Mouse (Mus musculus) layer of hippocampus, adult 9-10 months (tissue): Measurements from ENCODE around the gene Itih2.
A peak's percentile ranks its signal among the peaks of the same experiment; 100 is the strongest.

Source experiments
- DNase-seq: peaks from one replicate; pipeline ENCODE4 v3.0.0; 2022; ENCODE audit warnings: low spot score

The Itih2 gene

GRCm38 (mm10) chr2:10118751-10119150, 12.4 kb downstream of the Itih2 start:
- no peak for DNase-seq

- DNase-seq = no peak
These were observed 22.5 kb downstream of the Itih2 start for GRCm38 (mm10) chr2:10108535-10109189.

GRCm38 (mm10) chr2:10101180-10101579, 30.0 kb downstream of the Itih2 start:
- DNase-seq = no peak

- no peak for DNase-seq
These were observed 30.7 kb downstream of the Itih2 start for GRCm38 (mm10) chr2:10100471-10100870.

GRCm38 (mm10) chr2:10098598-10099215, 32.5 kb downstream of the Itih2 start:
- DNase-seq = no peak

- no peak for DNase-seq
These were observed 36.7 kb downstream of the Itih2 start for GRCm38 (mm10) chr2:10094327-10095100.

DNA sequence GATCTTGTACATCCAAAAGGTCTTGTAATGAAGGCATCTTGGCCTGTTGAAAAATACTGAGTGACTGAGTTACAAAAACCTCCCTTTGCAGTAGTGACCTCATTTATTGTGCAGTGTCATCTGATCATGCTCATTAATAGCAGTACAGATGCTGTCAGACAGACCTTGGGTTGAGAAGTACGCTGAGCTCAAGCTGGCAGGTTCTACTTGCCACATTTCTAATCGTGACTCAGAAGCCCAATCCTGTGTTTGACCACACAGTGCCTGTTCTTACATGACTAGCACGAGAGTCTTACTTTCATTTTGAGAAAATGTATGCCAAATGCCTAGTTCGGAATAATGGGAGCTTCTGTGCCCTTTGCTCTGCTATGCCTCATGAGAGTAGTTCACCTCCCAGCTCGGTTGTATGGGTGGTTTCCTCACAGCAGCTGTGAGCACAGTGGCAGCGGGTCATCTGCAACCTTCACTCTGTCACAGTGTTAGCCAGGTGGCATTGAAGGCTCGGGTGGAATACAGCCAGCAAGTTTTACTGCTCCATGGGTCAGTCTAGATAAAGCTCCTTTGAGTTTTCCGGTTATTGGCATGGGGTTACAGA, 43.8 kb downstream of the Itih2 start:
- DNase-seq = no peak

DNA sequence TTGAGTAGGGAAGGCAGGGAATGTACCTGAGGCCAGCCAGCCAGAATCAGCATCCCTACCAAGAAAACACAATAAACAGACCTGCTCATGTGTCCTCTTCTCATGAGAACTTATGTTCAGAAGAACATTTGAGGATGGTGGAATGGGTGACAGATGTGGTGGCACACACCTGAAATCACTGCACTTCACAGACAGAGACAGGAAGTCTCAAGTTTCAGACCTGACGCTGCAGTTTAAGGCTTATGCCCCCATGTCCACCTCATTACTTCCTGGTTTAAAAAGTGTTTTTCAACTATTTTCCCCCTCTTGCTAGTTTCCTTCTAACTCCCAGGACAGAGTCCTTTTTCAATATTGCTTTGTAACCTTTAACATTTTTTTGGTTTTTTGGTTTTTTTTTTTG, 48.5 kb downstream of the Itih2 start:
- no peak for DNase-seq

DNA sequence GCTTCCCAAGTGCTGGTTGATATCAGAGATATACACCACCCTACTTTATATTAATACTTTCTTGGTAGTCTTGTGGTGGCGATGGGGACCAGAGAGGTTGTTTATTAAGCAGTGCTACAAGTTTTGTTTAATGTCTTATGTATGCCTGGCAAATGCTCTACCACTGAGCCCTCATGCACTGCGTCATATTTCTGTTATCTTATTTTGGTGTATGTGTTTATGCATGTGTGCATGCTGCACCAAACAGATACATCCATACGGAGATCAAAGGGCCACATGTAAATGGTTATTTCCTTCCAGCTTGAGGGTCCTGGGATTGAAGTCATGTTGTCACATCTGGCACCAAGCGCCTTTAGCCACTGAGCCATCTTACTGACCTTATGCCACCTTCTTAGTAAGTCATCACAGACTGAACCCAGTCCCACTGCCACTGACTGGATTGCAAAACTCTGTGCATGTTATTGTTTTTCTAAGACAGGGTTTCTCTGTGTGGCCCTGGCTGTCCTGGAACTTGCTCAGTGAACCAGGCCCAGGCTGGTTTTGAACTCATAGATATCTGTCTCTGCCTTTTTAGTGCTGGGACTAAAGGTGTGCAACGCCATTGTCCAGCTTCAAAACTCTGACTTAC, 49.6 kb downstream of the Itih2 start:
- DNase-seq = no peak

DNA sequence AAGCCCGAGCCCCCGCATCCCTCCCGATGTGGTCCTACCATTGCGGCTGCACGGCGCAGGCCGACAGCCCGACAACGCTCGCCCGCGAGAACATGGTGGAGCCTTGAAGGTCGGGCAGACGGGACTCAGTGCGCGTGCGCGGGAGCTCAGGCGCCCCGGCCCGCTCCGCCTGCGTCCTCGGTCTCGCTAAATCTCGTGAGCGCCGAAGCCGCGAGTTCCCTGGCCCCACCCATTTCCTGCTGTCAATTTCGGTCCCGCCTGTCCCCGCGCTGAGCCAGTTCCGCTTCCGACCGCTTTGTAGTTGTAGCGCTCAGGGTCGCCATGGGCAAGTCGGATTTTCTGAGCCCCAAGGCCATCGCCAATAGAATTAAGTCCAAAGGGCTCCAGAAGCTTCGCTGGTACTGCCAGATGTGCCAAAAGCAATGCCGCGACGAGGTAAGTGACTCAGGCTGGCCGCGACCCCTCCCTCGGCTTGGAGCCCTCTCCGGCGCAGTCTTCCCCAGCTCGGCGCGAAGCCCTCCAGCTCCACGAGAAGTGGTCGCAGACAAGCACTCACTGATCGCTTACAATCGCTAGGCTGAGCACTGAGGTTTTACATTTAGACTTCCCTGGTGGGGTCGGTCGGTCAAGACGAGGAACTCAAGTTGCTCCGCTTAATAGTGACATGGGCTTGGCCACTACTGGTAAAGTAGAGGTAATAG, 50.7 kb downstream of the Itih2 start, which contains the start of the genes Atp5c1 and Kin:
TSS of gene Atp5c1 (minus strand) at position 201 of the 701 bp plus-strand sequence.
TSS of gene Kin (plus strand) at position 284 of the 701 bp plus-strand sequence.
- DNase-seq = peak; percentile 78

DNA sequence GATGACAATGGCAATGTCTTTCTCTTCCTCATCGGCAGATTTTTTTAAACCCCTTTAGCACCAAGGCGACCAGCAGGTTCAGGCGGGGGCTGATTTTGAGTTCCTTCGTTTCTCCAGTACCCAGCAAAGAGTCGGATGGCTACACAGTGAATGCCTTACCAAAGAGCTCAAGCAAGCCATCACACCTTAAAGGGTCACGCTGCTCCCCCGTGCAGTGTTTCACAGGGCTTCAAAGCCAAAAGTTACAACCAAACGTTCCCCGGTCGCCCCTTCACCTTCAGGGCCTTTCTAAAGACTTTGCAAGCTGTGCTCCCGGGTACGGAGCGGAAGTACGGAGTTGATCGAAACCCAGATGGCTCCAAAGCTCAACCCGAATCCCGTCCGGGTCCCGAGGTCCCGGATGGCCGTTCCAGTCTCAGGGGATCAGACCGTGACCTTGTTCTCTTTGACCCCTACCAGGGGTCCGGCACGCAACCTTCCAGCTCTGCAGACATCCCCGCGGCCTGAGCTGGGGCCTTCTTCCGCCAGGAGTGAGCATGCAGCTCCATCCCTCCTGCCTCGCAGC, 51.4 kb downstream of the Itih2 start:
- no peak for DNase-seq

- no peak for DNase-seq
These were observed 54.5 kb downstream of the Itih2 start for GRCm38 (mm10) chr2:10076675-10077074.

- DNase-seq = no peak
These were observed 56.7 kb downstream of the Itih2 start for GRCm38 (mm10) chr2:10074470-10074869.

- no peak for DNase-seq
These were observed 59.4 kb downstream of the Itih2 start for GRCm38 (mm10) chr2:10071751-10072150.

DNA sequence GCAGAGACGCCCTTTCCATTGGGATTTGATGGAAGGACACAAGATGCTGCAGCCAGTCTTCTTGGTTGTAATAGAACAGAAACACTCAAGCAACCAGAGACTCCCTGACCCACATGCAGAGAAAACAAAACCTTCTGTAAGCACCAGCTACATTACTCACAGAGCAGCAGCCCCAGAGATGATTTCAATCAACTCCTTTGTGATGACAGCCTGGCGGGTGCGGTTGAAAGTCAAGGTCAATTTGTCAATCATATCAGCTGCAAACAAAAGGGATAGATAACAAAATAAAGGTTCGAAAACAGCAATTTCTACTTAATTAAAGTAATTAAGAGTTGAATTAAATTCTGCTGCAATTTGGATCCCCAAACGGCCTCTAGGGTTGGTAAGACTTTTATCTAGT, 72.4 kb downstream of the Itih2 start:
- DNase-seq = no peak

DNA sequence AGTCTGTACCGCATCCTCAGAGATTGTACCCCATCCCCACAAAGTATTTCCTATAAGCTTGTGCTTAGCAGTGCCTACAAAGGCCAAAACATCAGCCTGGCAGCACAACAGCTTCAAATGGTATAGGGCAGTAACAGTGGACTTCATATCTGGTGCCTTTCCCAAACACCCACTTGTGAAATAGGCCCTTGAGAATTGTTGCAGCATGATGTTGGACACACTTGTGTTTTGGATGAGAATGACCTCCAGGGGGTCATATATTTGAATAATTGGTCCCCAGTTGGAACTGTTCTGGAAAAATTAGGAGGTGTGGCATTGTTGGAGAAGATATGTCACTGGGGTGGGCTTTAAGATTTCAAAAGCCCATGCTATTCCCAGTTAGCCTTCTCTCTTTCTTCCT, 79.2 kb downstream of the Itih2 start:
- DNase-seq = no peak

DNA sequence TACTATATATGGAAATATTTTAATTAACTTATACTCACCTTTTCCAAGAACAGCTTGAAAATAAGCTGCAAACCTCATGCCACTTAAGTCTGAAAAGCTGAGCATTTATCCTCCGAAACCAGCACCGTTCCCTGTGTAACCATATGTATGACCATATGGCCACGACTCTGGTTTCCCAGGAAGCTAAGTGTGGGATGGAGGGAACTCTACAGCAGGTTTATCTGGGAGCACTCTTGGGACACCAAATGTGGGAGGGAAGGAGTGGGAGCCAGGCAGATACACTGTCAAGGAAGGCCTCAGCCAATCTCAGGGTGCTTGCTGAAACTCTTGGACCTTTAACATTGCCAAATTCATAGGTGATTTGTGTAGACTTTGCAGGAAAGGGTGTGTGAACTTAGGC, 80.3 kb downstream of the Itih2 start:
- DNase-seq = peak; percentile 27

GRCm38 (mm10) chr2:10049456-10049855, 81.7 kb downstream of the Itih2 start:
- no peak for DNase-seq

- DNase-seq = peak; percentile 68
These were observed 82.7 kb downstream of the Itih2 start, which contains the start of gene Taf3 for GRCm38 (mm10) chr2:10048461-10048860. TSS of gene Taf3 (minus strand) at chr2:10048596.

DNA sequence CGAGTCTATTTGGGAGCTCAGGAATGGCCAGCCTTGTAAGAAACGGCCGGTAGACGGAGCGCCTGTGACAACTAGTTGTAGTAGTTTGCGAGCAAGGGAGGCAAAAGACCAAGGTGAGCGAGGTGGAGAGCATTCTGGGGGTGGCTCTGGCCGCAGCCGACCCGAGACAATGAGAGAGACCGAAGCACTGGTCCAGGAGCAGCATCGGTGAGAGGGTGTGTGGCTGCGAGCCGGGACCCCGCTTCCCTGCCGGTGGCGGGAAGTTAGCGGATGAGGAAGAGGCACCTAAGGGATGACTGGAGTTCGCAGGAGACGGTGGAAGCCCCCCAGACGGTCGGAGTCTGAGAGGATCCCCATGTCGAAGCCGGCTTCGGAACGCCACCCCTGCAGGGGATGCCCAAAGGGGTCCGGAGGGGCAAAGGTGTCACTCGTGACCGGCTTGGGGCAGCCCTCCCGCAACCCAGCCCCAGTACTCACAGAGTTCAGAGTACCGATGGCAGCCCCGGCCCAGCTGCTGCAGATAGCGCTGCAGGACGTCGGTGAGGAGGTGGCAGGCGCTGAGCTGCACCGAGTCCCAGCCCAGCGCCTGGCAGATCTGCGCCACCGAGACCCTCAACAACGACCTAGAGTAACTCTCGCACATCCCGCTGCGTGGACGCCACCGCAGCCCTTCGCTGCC, 83.3 kb downstream of the Itih2 start:
- no peak for DNase-seq
